Mouse (Mus musculus) gonadal fat pad, adult 2 months (tissue): ENCODE results near the gene Galnt14. TPM values are rescaled to one million over a fixed set of nuclear protein-coding genes. Genes with fewer than 3 reads are reported as not detected.

Source experiments
- DNase-seq: peaks from one replicate; pipeline ENCODE4 v3.0.0-alpha.2; 2012; ENCODE audit warnings: low read depth
- polyA plus RNA-seq: library from polyadenylated mRNA; depleted of rRNA; stranded (reverse); fragments of >200 nt; gene quantifications from 2 replicates; pipeline ENCODE4 v1.2.3, GENCODE M21; 2012; rRNA removed

Galnt14 gene
- polyA plus RNA-seq, 1 experiment: 10.4 TPM

DNA sequence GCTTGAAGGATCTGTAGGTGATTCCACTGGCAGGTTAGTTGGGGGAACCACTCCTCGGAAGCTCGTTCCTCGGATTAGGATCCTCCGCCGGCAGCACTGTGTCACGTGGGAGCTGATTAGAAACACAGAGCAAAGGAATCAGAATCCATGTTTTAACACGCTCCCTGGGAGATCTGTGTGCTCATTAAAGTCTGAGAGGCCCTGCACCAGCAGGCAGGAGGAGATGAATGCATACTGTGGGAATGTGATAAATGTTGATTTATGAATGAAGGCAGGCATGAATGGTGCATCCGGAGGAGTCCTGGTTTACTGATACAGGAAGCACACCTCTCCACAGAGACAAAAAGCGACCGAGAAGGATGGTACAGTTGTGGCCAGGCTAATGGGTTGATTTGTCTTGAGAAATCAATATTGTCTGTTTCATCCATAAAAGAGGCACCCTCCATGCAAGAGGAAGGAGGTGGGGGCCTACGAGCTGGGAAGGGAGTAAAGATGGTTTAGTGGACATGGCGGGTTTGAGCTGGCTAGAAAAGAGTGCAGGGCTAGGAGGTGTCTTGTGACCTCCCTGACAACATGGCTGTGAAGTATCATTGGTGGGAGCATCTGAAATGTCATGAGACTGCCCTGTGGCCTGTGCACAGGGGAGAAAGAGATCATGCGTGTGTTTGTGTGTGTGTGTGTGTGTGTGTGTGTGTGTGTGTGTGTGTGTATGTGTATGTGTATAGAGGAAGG is 202.3 kb downstream of the Galnt14 start:
- no peak for DNase-seq

DNA sequence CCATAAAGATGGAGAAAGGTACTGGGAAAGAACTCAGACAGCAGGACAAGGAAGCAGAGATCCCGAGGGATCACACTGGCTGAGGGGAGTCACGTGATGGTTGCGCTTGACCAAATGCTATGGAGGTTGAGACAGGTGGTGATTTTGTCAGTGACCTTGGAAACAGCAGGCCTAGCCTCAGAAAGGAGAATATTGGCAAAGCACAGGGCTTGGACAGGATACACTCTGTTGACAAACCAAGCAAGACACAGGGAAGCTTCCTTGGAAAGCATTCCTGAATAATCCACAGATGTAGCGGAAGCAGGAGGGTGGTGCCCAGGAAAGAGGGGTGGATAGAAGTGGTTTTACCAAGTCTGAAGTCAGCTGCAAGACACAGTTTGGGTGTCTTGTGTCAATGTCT is 206.1 kb downstream of the Galnt14 start:
- DNase-seq: no peak

DNA sequence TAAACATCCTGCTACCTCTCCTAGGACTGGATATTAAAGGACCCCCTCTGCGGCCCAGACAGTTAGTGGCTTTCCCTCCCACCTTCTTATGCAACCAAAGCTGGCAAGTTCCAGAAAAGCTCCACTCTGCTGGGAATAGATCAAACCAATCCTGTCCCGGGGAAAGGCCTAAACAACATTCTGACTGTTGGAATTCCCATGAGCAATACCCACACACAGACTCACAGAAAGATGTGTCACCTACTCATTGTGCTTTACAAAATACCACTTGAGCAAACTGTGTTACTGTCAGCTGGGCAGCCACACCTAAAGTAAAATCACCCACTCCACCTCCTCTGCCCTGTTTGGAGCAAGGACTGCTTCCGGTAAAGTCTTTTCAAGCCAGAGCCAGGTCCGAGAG is 207.6 kb downstream of the Galnt14 start:
- no peak for DNase-seq

DNA sequence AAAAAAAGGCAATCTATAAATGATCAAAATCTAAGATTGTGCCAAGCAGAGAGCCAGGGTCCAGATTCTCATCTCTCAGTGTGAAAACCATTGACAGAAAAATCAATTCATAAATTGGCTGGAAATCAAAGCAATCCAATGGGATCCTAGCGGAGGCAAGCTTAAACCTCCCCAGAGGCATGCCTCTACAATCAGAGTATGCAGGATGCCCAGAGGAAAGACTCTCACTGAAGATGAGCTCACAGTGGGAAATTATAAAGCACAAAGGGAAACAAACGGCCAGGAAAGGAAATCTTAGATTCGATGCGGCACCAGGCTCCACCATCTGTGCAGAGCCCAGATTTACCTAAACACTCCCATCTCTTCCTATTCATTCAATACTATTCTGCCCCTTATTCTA is 220.7 kb downstream of the Galnt14 start:
- DNase-seq: no peak

DNA sequence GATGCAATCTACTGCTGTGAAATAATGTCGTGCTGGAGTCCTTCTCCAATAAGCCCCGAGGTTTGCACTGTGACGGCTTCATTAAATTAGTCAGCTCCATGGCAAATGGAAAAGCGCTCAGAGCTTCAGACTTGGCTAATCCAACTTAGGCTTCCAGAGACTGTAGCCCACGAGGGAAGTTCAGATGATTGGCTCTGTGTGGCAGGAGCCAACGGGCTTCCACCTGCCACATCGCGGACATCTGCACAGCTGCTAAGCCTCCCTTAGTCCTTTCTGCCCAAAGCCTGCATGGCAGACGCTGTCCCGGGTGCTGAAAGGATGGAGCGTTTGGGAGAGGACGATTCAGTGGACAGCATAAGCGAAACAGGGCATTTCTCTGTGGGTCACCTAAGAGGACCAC is 222.5 kb downstream of the Galnt14 start:
- no peak for DNase-seq

DNA sequence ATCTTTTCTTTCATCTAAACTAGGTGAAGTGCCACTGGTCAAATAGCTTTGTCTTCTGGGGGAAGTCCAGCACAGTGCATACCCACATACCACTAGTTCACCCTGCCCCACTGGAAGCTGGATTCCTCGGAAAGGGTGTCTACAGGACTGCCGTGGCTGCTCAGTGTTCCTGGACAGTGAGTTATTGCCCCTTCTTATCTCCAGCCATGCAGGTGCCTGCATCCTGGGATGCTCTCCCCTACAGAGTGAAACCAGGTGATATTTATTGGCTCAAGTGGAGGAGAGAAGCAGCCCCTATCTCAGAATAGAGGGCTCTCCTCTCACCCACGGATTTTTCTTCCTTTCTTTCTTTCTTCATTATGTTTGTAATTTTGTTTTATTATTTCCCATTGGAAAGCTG is 222.9 kb downstream of the Galnt14 start:
- no peak for DNase-seq

DNA sequence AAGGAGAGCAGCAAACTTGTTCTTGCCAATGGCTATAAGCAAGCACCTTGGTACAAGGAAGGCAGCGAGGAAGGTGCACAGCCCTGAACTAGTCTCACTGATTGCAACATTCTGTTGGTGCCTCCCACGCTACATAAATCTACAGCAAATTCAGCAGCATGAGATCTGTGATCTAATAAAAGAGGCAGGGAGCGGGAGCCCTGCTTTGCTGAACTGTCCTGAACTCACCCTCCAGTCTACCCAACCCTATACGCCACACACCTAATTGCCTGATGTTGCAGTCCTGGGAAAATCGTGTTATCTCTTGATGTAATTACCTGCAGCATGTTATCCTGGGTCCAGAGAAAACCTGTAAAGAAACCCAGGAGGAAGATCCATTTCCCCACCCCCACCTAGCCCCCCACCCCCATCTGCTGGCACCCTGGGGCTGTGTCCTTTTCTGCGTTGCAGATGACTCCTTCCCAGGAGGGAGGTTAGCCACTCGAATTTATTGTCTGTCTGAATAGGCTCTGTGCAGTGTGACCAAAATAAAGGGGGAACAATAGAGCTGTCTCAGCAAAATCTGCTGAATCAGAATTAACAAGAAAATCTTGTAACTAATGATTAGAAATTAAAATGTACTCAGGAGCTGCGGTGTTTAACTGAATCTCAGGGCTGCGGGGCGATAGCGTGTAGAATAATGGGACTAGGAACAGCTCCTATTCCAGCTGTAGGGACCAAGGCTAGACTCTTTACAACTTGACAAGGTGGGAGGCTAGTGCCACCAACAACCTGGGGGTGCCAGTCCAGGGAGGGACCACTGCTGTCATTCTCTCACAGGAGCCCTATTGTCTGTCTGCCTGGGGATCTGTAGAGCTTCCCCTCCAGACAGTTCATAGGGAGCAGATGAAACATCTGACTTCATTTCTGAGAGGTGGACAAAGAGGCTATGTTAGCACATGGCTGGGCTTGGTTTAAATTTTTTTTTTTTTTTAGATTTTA is 232.9 kb downstream of the Galnt14 start:
- peak; percentile 13 for DNase-seq

DNA sequence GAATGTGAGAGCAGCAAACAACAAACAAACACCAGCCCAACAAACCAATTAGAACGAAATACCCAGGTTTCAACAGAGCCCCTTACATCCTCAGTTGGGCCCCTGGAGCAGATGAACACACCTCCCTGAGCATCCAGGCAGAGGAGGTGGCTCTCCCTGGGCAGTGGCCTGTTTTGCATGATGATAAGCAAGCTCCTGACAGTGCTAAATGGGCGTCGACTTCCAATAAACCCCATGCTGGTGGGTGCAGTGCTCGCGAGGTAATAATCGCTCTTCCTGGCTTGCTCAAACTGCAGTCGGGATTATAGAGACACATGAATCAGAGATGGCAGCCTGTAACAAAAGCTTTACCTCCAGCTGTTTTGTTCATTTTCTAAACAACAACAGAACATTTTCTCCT is 235.9 kb downstream of the Galnt14 start:
- DNase-seq: no peak

DNA sequence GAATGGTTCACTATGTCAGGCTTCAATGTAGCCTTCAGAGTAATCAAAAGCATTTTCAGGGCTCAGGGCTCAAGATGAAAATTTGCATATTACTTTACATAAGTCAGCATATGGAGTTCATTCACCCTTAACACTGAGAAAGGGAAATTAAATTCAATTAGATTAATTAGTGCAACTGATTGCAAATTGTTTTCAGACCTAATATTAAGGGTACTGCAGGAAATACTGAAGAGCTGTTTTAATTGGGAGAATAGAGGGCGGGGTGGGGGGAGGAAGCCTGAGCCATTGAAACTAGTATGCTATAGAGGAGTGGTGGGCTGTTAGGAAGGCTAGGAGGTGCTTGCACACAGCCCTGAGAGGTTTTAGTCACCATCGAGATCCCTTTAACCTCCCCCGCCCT is 237.2 kb downstream of the Galnt14 start:
- no peak for DNase-seq

DNA sequence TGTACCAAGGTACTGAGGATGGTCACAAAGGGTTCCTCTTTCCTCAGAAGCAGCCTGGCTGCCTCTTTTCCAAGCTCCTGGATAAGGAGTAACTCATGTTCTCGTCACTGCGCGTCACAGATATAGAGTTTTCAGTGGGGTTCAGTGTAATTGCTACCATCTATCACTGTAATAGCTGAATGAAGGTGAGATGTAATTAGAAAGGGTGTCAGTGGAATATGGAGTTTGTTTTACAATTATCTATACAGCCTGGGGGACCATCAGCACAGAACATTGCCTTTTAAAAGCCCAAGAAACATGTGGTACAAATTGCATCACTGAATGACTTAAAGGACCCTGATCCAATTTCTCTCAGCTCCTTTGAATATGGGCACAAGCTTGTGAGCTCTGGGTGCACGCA is 249.4 kb downstream of the Galnt14 start:
- DNase-seq: no peak

DNA sequence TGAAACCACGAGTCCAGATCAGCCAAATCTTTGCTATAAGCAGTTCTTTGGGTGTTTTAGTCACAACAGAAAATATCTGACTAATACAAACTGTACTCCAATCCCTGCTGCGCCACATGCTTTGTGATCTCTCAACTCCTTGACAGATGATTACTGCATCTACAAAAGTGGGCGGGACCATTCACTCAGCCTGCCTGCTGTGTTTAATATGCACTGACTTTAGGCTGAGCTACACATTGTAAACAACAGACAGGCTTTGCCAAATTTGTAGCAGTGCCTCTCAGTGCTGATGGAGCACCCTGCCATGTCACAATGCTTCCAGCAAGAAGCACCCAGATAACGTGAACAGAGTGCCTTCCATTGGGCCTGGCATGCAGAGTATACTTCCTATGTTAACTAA is 251.5 kb downstream of the Galnt14 start:
- DNase-seq: no peak

DNA sequence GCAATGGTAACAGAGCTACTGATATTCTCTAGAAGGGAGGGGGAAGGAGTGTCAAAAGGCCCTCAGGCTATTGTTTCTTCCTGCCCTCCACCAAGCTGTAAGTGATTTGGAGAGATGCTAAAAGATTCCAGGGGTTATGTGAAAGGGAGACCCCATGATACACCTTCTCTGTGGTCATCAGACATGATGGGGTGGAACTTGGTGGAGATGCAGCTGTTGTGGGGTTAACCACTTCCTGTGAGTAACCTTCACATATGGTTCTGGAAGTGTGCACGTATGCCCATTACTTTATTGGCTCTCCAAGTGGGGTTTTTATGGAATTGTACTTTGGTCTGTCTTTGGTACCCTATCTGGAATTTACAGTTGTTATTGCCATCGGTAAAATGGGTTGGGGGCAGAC is 253.7 kb downstream of the Galnt14 start:
- no peak for DNase-seq

DNA sequence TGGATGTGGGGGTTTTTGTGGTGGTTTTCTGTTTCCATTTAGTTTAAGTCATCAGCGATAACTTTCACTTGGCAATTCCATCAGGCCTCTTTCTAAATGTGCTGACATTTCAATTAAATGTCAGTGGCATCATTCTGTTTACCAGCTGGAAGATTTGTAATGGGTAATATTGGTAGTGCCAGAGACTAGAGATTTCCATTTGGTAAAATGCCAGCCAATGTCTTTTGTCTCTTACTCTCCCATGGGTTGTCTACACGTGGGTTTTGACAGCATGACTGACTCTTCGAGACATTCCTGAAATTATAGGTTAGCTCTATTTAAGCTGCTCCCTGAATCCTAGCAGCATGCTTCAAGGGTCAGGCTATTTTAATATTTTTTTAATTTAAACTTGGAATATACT is 256.6 kb downstream of the Galnt14 start:
- DNase-seq: no peak

DNA sequence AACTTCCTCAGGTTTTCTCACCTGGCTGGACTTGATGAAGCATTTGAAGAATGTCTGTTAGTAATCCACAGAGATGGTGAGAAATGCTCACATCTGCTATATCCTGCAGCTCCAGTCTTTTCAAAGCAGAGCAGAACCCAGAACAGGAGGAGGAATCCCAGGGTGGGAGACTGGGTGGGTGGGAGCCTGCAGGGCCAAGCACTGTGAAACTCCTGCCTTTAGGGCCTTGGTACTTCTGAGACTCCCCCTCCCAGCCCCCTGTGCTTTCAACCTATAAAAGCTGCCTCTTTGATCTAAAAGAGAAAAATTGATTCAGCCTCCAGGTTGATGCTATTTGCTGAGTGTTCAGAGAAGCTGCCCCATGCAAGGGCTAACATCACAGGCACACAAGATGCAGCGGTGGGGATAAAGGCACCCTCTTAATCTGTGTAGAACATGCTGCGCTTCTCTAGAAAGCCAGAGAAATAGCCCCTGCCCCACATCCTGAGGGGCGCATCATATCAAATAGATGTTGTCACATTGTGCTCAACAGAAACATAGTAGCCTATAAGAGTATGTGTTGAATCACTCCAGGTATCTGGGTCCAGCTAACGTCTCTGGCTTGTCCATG is 258.0 kb downstream of the Galnt14 start:
- DNase-seq: no peak

DNA sequence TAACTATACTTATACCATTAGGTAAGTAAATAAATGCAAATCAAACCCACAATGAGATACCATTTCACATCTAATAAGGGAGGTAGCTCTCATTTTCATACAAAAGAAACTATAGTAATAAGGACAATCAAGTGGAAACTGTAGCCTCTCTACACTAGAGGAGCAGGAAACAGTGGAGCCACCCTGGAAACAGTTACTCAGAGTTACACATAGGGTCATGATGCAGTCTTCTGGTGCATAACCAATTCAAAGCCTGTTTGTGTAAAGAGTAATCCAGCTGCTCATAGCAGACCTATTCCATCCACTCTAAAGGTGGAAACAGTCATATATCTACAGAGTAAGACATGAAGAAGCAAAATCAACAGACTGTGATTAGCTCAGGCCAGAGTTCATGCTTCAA is 261.1 kb downstream of the Galnt14 start:
- DNase-seq: no peak

Other genes starting within 250 kb of the Galnt14 start
- gene Ehd3, start 93.7 kb upstream of the Galnt14 start, polyA plus RNA-seq: 29.6 and 53.0 TPM in 2 replicates
- 67.5 and 70.9 TPM in 2 replicates for gene Xdh, start 239.7 kb upstream of the Galnt14 start, polyA plus RNA-seq